Mouse (Mus musculus): ENCODE results near the gene Mras. TPM values are rescaled to one million over a fixed set of nuclear protein-coding genes. Genes with fewer than 3 reads are reported as not detected.

Gene Mras
- polyA plus RNA-seq (2012; ENCODE audit: low replicate concordance), result 1.4 TPM in 2 replicates

GRCm38 (mm10) chr9:99437031-99437764, at the start of gene Mras:
Gene Mras (minus strand): TSS chr9:99437381.

GRCm38 (mm10) chr9:99451161-99451560, 14.0 kb upstream of the Mras start, which contains the start of gene Nme9:
Gene Nme9 (plus strand): TSS chr9:99451475.

GRCm38 (mm10) chr9:99357921-99358692, 79.1 kb downstream of the Mras start, which contains the start of gene Esyt3:
Gene Esyt3 (minus strand): TSS chr9:99358557.

Other genes starting within 250 kb of the Mras start
- not detected in 2 replicates for gene Faiml, start 200.1 kb downstream of the Mras start, polyA plus RNA-seq (2012; ENCODE audit: low replicate concordance)
- 1.1 and 1.2 TPM in 2 replicates for gene Cep70, start 194.0 kb downstream of the Mras start, polyA plus RNA-seq (2012; ENCODE audit: low replicate concordance)
- 0.02 TPM in 1 of 2 replicates, not detected in the other for gene Esyt3, start 78.8 kb downstream of the Mras start, polyA plus RNA-seq (2012; ENCODE audit: low replicate concordance)
- not detected in 2 replicates for gene Nme9, start 14.1 kb upstream of the Mras start, polyA plus RNA-seq (2012; ENCODE audit: low replicate concordance)
- 2.1 and 6.1 TPM in 2 replicates for gene Armc8, start 131.5 kb upstream of the Mras start, polyA plus RNA-seq (2012; ENCODE audit: low replicate concordance)
- 31.7 and 51.4 TPM in 2 replicates for gene Dbr1, start 138.4 kb upstream of the Mras start, polyA plus RNA-seq (2012; ENCODE audit: low replicate concordance)
- gene A4gnt, start 175.1 kb upstream of the Mras start, polyA plus RNA-seq (2012; ENCODE audit: low replicate concordance), result not detected in 2 replicates
- 0.08 TPM in 1 of 2 replicates, not detected in the other for gene Dzip1l, start 192.1 kb upstream of the Mras start, polyA plus RNA-seq (2012; ENCODE audit: low replicate concordance)